Mouse (Mus musculus) lung, postnatal 0 days (tissue): ENCODE results near the gene Il1rapl1.

Experiments
- CTCF ChIP-seq: IDR thresholded peaks from 2 replicates; pipeline ENCODE4 v1.5.1; 2016; ENCODE audit warnings: antibody characterized with exemption, mild to moderate bottlenecking
- EP300 ChIP-seq: IDR thresholded peaks from 2 replicates; pipeline ENCODE4 v1.6.1; 2016; ENCODE audit warnings: antibody characterized with exemption, mild to moderate bottlenecking, control low read depth

GRCm38 (mm10) chrX:88072741-88073419, 42.6 kb downstream of the Il1rapl1 start:
- TF ChIP-seq CTCF (no peak), EP300 (no peak)
